Mouse (Mus musculus): Measurements from ENCODE around the gene Ppp4r4.

DNA sequence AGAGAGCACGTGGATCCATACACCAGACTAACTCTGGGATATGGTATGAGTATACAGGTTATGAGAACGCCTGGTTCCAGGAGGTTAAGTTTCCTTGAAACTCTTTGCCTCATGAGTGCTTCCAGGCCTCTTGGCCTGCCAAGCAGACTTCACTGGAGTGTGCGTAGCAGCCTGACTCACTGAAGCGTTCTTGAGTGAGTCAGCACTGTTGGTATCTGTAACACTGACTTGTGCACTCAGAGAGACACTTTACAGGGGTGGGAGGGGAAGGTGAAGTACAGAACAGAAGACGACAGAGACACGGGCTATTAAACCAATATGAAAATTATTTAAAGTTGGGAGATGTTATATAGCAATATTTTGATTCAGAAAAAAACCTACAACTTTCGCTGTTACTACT is 33.1 kb downstream of the Ppp4r4 start:
- TF ChIP-seq CTCF (conservative IDR thresholded peaks at IDR 0.05; ENCODE audit: low read length): no peak
- no peak for TF ChIP-seq NANOG (IDR thresholded peaks at IDR 0.05; ENCODE audit: borderline replicate concordance, low read length)
- TF ChIP-seq POU5F1 (IDR thresholded peaks at IDR 0.05; ENCODE audit: borderline replicate concordance, low read length): no peak
